Mouse (Mus musculus) embryonic facial prominence, embryonic 10.5 days (tissue): ENCODE data around the gene Gm44511. TPM values are rescaled to one million over a fixed set of nuclear protein-coding genes. Genes with fewer than 3 reads are reported as not detected.
"Not testable (repeated sequence)": the region's sequence is repeated elsewhere in the genome, so short reads cannot be mapped to it uniquely, and the experiment has no call there.

Experiments
- DNase-seq: peaks from one replicate; pipeline ENCODE4 v3.0.0-alpha.2; 2017; ENCODE audit warnings: low spot score
- H3K27ac ChIP-seq: fragments of 300-500 bp; sonication (generic); replicated peaks from 2 replicates; pipeline ENCODE4 v1.5.1; 2016; ENCODE audit warnings: mild to moderate bottlenecking
- H3K27me3 ChIP-seq: fragments of 300-500 bp; sonication (generic); replicated peaks from 2 replicates; pipeline ENCODE4 v1.6.1; 2016; ENCODE audit warnings: low read depth, mild to moderate bottlenecking; ENCODE audit not compliant: poor library complexity, severe bottlenecking
- H3K36me3 ChIP-seq: fragments of 300-500 bp; sonication (generic); replicated peaks from 2 replicates; pipeline ENCODE4 v1.6.1; 2016; ENCODE audit warnings: mild to moderate bottlenecking, moderate library complexity
- H3K4me1 ChIP-seq: fragments of 300-500 bp; sonication (generic); 2 replicates; pipeline ENCODE4 v1.6.1; 2016
- H3K4me3 ChIP-seq: fragments of 300-500 bp; sonication (generic); 2 replicates; pipeline ENCODE4 v1.5.1; 2016; ENCODE audit warnings: mild to moderate bottlenecking, moderate library complexity
- H3K9me3 ChIP-seq: fragments of 300-500 bp; sonication (generic); 2 replicates; pipeline ENCODE4 v1.6.1; 2016; ENCODE audit warnings: mild to moderate bottlenecking
- WGBS: fragments of 180-500 bp; shearing (Covaris S2); methylation state at CpG from one replicate; pipeline ENCODE4 v1.1.7; 2016; 5-methylcytosine and 5-hydroxymethylcytosine counted together
- polyA plus RNA-seq: library from polyadenylated mRNA; unstranded; fragments of >200 nt; fragmentation: Nextera tagmentation; extraction: Ambion mirVana; gene quantifications from 2 replicates; pipeline ENCODE4 v1.2.1, GENCODE M21; 2016

The Gm44511 gene
- polyA plus RNA-seq, 1 experiment from 2014 or later = not detected

- H3K27ac ChIP-seq = no peak overlapping the region
- no peaks in the 10 kb centered on the region for H3K9me3 ChIP-seq
- H3K4me1 ChIP-seq = peaks cover 11% of the 10 kb centered on the region
- H3K4me3 ChIP-seq = no peak overlapping the region
- WGBS = 62% methylated on average over 6 of the region's 6 CpGs
- no peak for DNase-seq
- no peaks in the 10 kb centered on the region for H3K36me3 ChIP-seq
- no peaks in the 10 kb centered on the region for H3K27me3 ChIP-seq
Observed at GRCm38 (mm10) chr6:128793734-128794133, 32.4 kb downstream of the Gm44511 start.

- not testable (repeated sequence) for H3K4me1 ChIP-seq, H3K9me3 ChIP-seq, DNase-seq, H3K27me3 ChIP-seq, H3K27ac ChIP-seq, H3K36me3 ChIP-seq, H3K4me3 ChIP-seq
- WGBS = 88% methylated on average over 4 of the region's 4 CpGs
Observed at GRCm38 (mm10) chr6:128790491-128790994, 35.6 kb downstream of the Gm44511 start.

GRCm38 (mm10) chr6:128789115-128789514 is 37.0 kb downstream of the Gm44511 start, which contains the start of gene Klrb1c:
TSS of gene Klrb1c (minus strand) at chr6:128789215.
- Histone ChIP-seq H3K27me3 (no peaks in the 10 kb centered on the region), H3K4me3 (no peak within 1 kb of the TSS), H3K36me3 (no peaks in the 10 kb centered on the region), H3K27ac (no peak within 1 kb of the TSS), H3K9me3 (no peaks in the 10 kb centered on the region), H3K4me1 (no peaks in the 10 kb centered on the region)
- 83% methylated on average over 2 of the region's 2 CpGs for WGBS
- DNase-seq = no peak

GRCm38 (mm10) chr6:128788517-128788916 is 37.6 kb downstream of the Gm44511 start:
- WGBS = 81% methylated on average over 1 of the region's 1 CpGs
- Histone ChIP-seq H3K36me3 (no peaks in the 10 kb centered on the region), H3K4me1 (no peaks in the 10 kb centered on the region), H3K27ac (no peak overlapping the region), H3K27me3 (no peaks in the 10 kb centered on the region), H3K9me3 (no peaks in the 10 kb centered on the region), H3K4me3 (no peak overlapping the region)
- DNase-seq = no peak

GRCm38 (mm10) chr6:128786396-128786795 is 39.7 kb downstream of the Gm44511 start:
- H3K4me1 ChIP-seq, H3K36me3 ChIP-seq, H3K4me3 ChIP-seq, H3K9me3 ChIP-seq, DNase-seq, H3K27me3 ChIP-seq, H3K27ac ChIP-seq: not testable (repeated sequence)
- 93% methylated on average over 1 of the region's 1 CpGs for WGBS

- WGBS = 77% methylated on average over 10 of the region's 10 CpGs
- H3K9me3 ChIP-seq = peaks cover 10% of the 10 kb centered on the region; the same call in 1 of the 2 replicates
- peak overlapping the region; percentile 70; the same call in 1 of the 2 replicates for H3K27ac ChIP-seq
- peak overlapping the region; percentile 16; the same call in 1 of the 2 replicates for H3K4me3 ChIP-seq
- no peaks in the 10 kb centered on the region for H3K36me3 ChIP-seq
- H3K4me1 ChIP-seq = peaks cover 16% of the 10 kb centered on the region
- peak; percentile 62 for DNase-seq
- no peaks in the 10 kb centered on the region for H3K27me3 ChIP-seq
Observed at GRCm38 (mm10) chr6:128769481-128770253, 56.4 kb downstream of the Gm44511 start.

GRCm38 (mm10) chr6:128768047-128768446 is 58.1 kb downstream of the Gm44511 start:
- Histone ChIP-seq H3K36me3 (no peaks in the 10 kb centered on the region), H3K27ac (no peak overlapping the region), H3K9me3 (0 out of 2 replicates have a peak, but pooled peaks cover under 1% of the 10 kb centered on the region), H3K4me1 (peaks cover 23% of the 10 kb centered on the region), H3K27me3 (no peaks in the 10 kb centered on the region), H3K4me3 (no peak overlapping the region)
- no peak for DNase-seq
- 84% methylated on average over 4 of the region's 4 CpGs for whole genome bisulfite sequencing

- not testable (repeated sequence) for H3K36me3 ChIP-seq, H3K27ac ChIP-seq, H3K4me3 ChIP-seq, H3K9me3 ChIP-seq, H3K27me3 ChIP-seq
- H3K4me1 ChIP-seq = peaks cover 25% of the 10 kb centered on the region
- peak; percentile 53 for DNase-seq
- WGBS = 67% methylated on average over 6 of the region's 6 CpGs
Observed at GRCm38 (mm10) chr6:128766486-128767254, 59.4 kb downstream of the Gm44511 start.

- H3K9me3 ChIP-seq = no peaks in the 10 kb centered on the region
- no peak overlapping the region for H3K27ac ChIP-seq
- H3K4me1 ChIP-seq = peaks cover 26% of the 10 kb centered on the region
- H3K36me3 ChIP-seq = no peaks in the 10 kb centered on the region
- 81% methylated on average over 1 of the region's 1 CpGs for WGBS
- DNase-seq = no peak
- H3K4me3 ChIP-seq = no peak overlapping the region
- H3K27me3 ChIP-seq = no peaks in the 10 kb centered on the region
Observed at GRCm38 (mm10) chr6:128765211-128765610, 60.9 kb downstream of the Gm44511 start.

- Histone ChIP-seq H3K27me3 (no peaks in the 10 kb centered on the region), H3K4me1 (peaks cover 20% of the 10 kb centered on the region), H3K4me3 (peak overlapping the region; percentile 63), H3K36me3 (no peaks in the 10 kb centered on the region), H3K27ac (0 out of 2 replicates have a peak overlapping the region, but pooled peaks have one; percentile 67), H3K9me3 (no peaks in the 10 kb centered on the region)
- DNase-seq = no peak
- 24% methylated on average over 5 of the region's 5 CpGs for WGBS
Observed at GRCm38 (mm10) chr6:128764598-128764997, 61.5 kb downstream of the Gm44511 start.

- Histone ChIP-seq H3K9me3 (no peaks in the 10 kb centered on the region), H3K27ac (peak overlapping the region; percentile 77), H3K4me1 (peaks cover 21% of the 10 kb centered on the region), H3K27me3 (no peaks in the 10 kb centered on the region), H3K36me3 (no peaks in the 10 kb centered on the region), H3K4me3 (peak overlapping the region; percentile 63)
- DNase-seq = peak; percentile 96
- WGBS = 3% methylated on average over 30 of the region's 30 CpGs
Observed at GRCm38 (mm10) chr6:128763736-128764523, 62.2 kb downstream of the Gm44511 start.
